Mouse (Mus musculus) macrophage (primary cell): ENCODE data around the gene Anln. TPM values are rescaled to one million over a fixed set of nuclear protein-coding genes. Genes with fewer than 3 reads are reported as not detected.

Experiments used
- H3K27ac ChIP-seq: fragments of 350-480 bp; formaldehyde crosslinking; 2 replicates; pipeline ENCODE4 v1.9.0; 2021
- H3K36me3 ChIP-seq: fragments of 350-480 bp; formaldehyde crosslinking; 2 replicates; pipeline ENCODE4 v1.9.0; 2021; ENCODE audit errors: inconsistent target
- H3K4me3 ChIP-seq: fragments of 350-480 bp; formaldehyde crosslinking; 2 replicates; pipeline ENCODE4 v1.9.0; 2021; ENCODE audit errors: inconsistent target
- H3K79me2 ChIP-seq: fragments of 350-480 bp; formaldehyde crosslinking; 2 replicates; pipeline ENCODE4 v1.9.0; 2021; ENCODE audit errors: inconsistent target
- WGBS: methylation state at CpG from one replicate; pipeline ENCODE4 v1.1.7; 2026; ENCODE audit warnings: inconsistent platforms; ENCODE audit not compliant: missing documents; 5-methylcytosine and 5-hydroxymethylcytosine counted together
- polyA plus RNA-seq: library from polyadenylated mRNA; stranded (reverse); fragments of 250-400 nt; gene quantifications from 3 replicates; pipeline ENCODE4 v1.2.4, GENCODE M21; 2018; ENCODE audit warnings: inconsistent platforms

The Anln gene
- polyA plus RNA-seq, 1 experiment from 2014 or later: 4.6 TPM

GRCm38 (mm10) chr9:22385890-22386289, 3.1 kb downstream of the Anln start:
- Histone ChIP-seq H3K36me3 (no peaks in the 10 kb centered on the region), H3K4me3 (no peak overlapping the region), H3K79me2 (peaks cover 77% of the 10 kb centered on the region), H3K27ac (no peak overlapping the region)
- WGBS: 81% methylated on average over 2 of the region's 2 CpGs

- Histone ChIP-seq H3K79me2 (peaks cover 26% of the 10 kb centered on the region), H3K36me3 (no peaks in the 10 kb centered on the region), H3K27ac (no peak overlapping the region), H3K4me3 (no peak overlapping the region)
- WGBS: 96% methylated on average over 5 of the region's 5 CpGs
Observed at GRCm38 (mm10) chr9:22376086-22376485, 12.9 kb downstream of the Anln start.

- Histone ChIP-seq H3K79me2 (peaks cover 5% of the 10 kb centered on the region; the same call in 1 of the 2 replicates), H3K4me3 (no peak overlapping the region), H3K36me3 (no peaks in the 10 kb centered on the region), H3K27ac (no peak overlapping the region)
- 94% methylated on average over 4 of the region's 4 CpGs for WGBS
Observed at GRCm38 (mm10) chr9:22372760-22373159, 16.2 kb downstream of the Anln start.

DNA sequence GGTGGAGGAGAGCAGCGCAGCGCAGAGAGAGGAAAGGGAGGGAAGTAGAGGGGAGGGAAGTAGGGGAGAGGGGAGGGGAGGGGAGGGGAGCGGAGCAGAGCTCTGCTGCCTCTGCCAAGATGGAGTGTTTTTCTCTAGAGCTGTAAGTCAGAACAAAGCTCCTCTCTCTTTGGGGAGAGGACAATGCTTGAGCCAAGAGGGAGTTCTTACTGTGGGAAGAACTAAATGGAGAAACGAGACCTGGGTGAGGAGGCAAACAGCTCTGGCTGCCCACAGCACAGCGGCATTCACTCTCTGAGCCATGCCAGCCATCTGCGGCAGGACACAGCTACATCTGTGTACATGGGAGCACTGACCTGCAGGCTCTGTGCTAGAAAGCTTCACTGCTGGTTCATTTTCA, 21.0 kb downstream of the Anln start:
- Histone ChIP-seq H3K27ac (peak overlapping the region; percentile 41), H3K4me3 (no peak overlapping the region), H3K36me3 (no peaks in the 10 kb centered on the region), H3K79me2 (no peaks in the 10 kb centered on the region)
- 69% methylated on average over 5 of the region's 6 CpGs for WGBS

GRCm38 (mm10) chr9:22366621-22367020, 22.4 kb downstream of the Anln start:
- WGBS: 33% methylated on average over 8 of the region's 10 CpGs

GRCm38 (mm10) chr9:22366221-22366620, 22.8 kb downstream of the Anln start:
- WGBS: 96% methylated on average over 2 of the region's 2 CpGs
- Histone ChIP-seq H3K4me3 (no peak overlapping the region), H3K79me2 (no peaks in the 10 kb centered on the region), H3K27ac (no peak overlapping the region), H3K36me3 (no peaks in the 10 kb centered on the region)

More at GRCm38 (mm10) chr9:22366621-22367020, 22.4 kb downstream of the Anln start:
- Histone ChIP-seq H3K36me3 (no peaks in the 10 kb centered on the region), H3K79me2 (no peaks in the 10 kb centered on the region), H3K27ac (peak overlapping the region; percentile 41), H3K4me3 (no peak overlapping the region)

DNA sequence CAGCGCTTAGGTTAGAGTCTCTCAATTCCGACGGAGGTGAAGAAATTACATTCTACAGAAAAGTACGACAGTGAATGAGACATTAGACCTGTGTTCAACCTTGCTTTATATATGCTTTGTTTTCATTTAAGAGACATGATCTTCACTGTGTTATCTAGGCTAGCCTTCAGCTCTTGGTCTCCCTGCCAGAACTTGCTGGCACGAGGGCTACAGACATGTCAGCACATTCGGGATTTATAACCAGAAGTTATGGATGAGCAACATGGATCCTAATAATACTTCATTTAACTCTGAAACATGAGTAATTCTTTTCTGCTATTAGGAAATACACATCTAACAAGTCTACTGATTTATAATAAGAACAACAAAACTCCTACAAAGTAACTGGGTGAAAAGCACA, 28.1 kb downstream of the Anln start:
- WGBS: 98% methylated on average over 6 of the region's 6 CpGs
- Histone ChIP-seq H3K4me3 (no peak overlapping the region), H3K79me2 (no peaks in the 10 kb centered on the region), H3K27ac (no peak overlapping the region), H3K36me3 (no peaks in the 10 kb centered on the region)

DNA sequence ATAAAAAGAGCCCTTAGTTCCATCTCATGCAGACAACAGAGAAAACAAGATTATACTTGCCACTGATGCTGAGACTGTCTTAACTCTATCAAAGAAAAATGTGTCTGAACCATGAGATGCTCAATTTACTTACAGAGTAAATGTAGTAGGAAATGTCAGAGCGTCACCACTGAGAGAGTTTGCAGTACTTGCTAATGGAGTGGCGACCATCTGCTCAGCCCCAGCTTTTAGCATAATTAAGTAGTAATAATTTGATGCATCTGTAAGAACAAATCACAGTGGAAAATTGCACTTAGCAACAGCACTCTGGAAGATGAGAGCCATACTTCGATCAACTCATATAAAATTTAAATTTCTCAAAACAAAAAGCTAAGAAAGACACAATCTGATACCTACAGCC, 33.1 kb downstream of the Anln start:
- 100% methylated on average over 3 of the region's 3 CpGs for WGBS
- Histone ChIP-seq H3K36me3 (no peaks in the 10 kb centered on the region), H3K79me2 (no peaks in the 10 kb centered on the region), H3K4me3 (no peak overlapping the region), H3K27ac (no peak overlapping the region)

- Histone ChIP-seq H3K27ac (no peak overlapping the region), H3K79me2 (no peaks in the 10 kb centered on the region), H3K4me3 (no peak overlapping the region), H3K36me3 (no peaks in the 10 kb centered on the region)
- 94% methylated on average over 4 of the region's 5 CpGs for WGBS
Observed at GRCm38 (mm10) chr9:22353901-22354300, 35.1 kb downstream of the Anln start.

DNA sequence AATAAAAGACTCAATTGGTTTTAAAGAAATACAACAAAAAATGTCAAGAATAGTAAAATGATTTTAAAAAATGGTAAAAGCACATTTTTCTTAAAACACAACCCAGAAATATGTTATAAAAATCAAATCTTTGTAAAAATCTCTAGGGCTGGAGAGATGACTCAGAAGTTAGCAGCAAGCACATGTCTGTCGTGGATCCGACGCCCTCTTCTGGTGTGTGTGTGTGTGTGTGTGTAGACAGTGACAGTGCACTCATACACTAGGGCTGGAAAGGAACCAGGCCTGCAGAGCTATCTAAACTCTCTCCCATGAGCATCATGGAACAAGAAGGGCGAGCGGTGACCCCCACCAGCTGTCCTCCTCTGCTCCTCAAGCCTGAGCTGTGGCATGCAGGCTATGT, 35.5 kb downstream of the Anln start:
- Histone ChIP-seq H3K27ac (no peak overlapping the region), H3K4me3 (no peak overlapping the region), H3K36me3 (no peaks in the 10 kb centered on the region), H3K79me2 (no peaks in the 10 kb centered on the region)
- WGBS: 99% methylated on average over 5 of the region's 5 CpGs

GRCm38 (mm10) chr9:22340331-22340730, 48.7 kb downstream of the Anln start:
- H3K79me2 ChIP-seq: no peaks in the 10 kb centered on the region
- no peaks in the 10 kb centered on the region for H3K36me3 ChIP-seq
- H3K4me3 ChIP-seq: no peak overlapping the region
- WGBS: 89% methylated on average over 1 of the region's 1 CpGs
- no peak overlapping the region for H3K27ac ChIP-seq

DNA sequence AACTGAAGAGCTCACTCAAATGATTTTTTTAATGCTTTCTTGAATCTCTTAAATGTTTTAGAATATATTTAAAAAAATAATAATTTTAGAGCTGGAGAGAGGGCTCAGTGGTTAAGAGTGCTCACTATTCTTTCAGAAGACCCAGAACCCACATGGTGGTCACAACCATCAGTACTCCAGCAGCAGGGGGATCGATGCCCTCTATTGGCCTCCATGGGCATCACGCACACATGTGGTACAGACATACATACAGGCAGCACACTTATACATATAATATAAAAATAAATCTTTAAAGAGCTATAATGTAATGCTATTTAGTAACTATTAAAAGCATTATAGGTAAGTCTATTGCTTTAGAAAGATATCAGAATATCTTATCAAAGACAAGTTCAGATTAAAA, 51.8 kb downstream of the Anln start:
- H3K79me2 ChIP-seq: no peaks in the 10 kb centered on the region
- WGBS: 100% methylated on average over 2 of the region's 2 CpGs
- H3K4me3 ChIP-seq: no peak overlapping the region
- no peaks in the 10 kb centered on the region for H3K36me3 ChIP-seq
- no peak overlapping the region for H3K27ac ChIP-seq

GRCm38 (mm10) chr9:22327475-22328387, 61.3 kb downstream of the Anln start:
- H3K79me2 ChIP-seq: no peaks in the 10 kb centered on the region
- no peaks in the 10 kb centered on the region for H3K36me3 ChIP-seq
- H3K4me3 ChIP-seq: peak overlapping the region; percentile 47
- 4% methylated on average over 32 of the region's 32 CpGs for WGBS
- H3K27ac ChIP-seq: peak overlapping the region; percentile 54

DNA sequence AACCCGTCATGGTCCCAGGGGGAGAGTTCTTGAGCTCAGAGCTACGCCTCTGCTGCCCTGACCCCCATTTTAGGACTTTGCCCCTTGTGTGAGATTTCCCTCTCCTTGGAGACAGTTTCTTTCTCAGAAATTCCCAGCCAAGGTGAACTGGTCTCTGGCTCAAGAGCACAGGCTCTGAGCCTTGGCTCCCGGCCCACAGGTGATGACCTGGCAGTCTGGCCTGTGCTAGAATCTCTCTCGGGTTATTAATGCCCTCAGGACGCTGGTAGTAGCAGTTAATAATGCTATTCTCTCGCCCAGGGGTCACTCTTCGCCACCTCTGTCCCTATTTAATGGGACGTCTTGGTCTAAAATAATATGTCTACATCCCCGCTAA, 61.9 kb downstream of the Anln start:
- 44% methylated on average over 9 of the region's 9 CpGs for WGBS
- Histone ChIP-seq H3K27ac (peak overlapping the region; percentile 54; the same call in 1 of the 2 replicates), H3K36me3 (no peaks in the 10 kb centered on the region), H3K79me2 (no peaks in the 10 kb centered on the region), H3K4me3 (peak overlapping the region; percentile 47)

DNA sequence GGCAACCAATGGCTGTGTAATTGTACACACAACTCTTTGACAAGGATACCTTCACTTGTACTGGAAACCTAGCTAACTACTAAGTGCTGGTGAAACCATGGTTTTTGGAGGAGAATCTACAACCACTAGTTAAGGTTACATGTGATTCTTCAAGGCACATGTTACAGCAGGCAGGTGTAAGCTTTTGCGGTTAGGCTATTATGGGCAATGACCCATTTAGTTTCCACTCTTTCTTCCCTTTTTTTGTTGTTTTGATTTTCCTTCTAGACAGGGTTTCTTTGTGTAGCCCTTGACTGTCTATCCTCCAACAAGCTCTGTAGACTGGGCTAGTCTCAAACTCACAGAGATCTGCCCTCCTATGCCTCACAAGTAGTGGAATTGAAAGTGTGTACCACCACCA, 64.4 kb downstream of the Anln start:
- H3K36me3 ChIP-seq: no peaks in the 10 kb centered on the region
- no peak overlapping the region for H3K4me3 ChIP-seq
- no peaks in the 10 kb centered on the region for H3K79me2 ChIP-seq
- 100% methylated on average over 1 of the region's 1 CpGs for WGBS
- no peak overlapping the region for H3K27ac ChIP-seq
